Mouse (Mus musculus): ENCODE results near the gene Trim27. TPM values are rescaled to one million over a fixed set of nuclear protein-coding genes. Genes with fewer than 3 reads are reported as not detected.

Gene Trim27
- total RNA-seq, 2 experiments from 2014 or later = 26.9 to 33.6 TPM

DNA sequence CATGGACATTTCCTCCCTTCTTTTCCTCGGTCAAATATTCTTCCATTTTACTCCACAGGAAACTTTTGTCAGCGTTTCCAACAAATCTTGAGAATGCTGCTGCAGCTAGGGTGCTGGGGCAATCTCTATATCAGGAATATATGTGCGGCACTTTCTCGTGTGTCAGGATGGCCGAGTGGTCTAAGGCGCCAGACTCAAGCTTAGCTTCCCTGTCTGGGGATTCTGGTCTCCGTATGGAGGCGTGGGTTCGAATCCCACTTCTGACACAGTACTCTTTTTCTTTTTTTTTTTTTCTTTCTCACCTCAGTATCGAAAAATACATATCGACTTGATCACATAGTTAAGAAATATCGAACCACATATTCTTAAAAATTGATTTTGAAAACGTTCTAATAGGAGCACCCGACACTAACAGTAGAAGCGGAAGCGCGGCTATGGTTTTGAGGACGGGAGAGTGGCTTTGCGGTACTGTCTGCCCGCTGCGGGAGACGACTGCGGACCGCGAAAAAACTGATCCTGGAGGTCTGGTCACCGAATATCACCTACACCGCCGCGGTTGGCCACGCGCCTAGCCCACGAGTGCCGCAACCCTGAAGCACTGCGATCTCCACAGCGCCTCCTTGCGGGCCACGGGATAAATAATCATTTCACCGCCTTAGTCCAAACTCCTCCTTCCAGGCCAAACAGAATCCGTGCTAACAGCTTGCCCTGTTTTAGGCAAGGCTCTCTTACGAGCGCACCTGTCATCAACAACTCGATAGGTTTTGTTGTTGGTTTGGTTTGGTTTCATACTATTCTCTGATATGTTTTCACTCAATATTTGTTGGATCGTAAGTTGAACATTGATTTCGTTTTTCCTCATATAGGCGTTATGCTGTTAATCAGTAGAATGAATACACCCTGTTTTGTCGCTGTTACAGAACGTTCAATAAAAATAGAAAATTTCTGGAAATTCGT is 21.1 kb downstream of the Trim27 start:
- DNase-seq = peak; percentile 95
- intact Hi-C loops (cut with DNase I) = loop anchor here (1.0 to 2.0 kb wide), 4 partner anchors 18 to 74 kb away; no protein-coding TSS in a partner anchor

DNA sequence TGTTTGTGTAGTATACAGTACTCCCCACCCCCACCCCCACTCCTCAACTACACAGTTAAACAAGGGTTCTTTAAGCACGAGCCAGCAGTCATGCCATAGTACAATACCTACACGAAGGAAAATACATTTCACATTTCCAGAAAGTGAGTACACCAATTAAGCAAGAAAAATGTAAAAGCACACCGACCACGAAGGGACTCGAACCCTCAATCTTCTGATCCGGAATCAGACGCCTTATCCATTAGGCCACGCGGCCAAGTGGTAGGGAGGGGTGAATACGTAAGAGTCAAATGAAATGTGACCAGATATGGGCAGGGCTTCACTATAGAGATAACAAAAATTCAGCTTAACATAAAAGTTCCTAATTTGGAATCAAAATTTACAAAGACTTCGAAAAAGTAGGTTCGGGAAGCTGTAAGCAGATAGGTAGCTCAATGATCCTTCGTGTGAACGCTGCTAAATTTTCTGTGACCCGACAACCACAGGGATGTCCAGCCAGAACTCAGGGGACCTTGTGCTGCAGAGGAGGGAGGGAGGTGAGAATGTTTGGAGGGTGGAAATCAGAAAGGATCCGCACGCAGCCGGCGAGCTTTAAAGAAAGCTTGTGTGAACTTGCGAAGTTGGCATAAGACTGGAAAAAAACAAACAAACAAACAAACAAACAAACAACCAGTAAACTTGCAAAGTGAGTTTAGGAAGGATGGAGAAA is 36.2 kb downstream of the Trim27 start:
- peak; percentile 40 to 58 for DNase-seq
- intact Hi-C loops (cut with DNase I) = loop anchor here (5.0 kb wide), 1 partner anchor 112 kb away; no protein-coding TSS in a partner anchor

DNA sequence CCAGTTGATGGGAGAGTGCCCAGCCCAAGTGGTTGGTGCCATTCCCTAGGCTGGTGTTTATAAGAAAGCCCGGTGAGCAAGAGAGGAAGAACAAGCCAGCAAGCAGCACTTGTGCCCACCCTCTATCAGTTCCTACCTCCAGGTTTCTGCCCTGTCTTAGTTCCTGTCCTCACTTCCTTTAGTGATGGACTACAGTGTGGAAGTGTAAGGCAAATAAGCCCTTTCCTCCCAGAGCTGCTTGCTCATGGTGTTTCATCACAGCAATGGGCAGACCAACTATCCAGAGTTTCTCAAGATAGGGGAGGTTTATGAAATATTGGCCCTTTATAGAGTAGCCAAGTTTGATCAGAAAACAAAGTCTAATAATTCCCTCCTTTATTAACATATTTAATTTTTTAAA is 37.5 kb downstream of the Trim27 start:
- intact Hi-C loops (cut with DNase I) = loop anchor here (5.0 kb wide), 1 partner anchor 111 kb away; no protein-coding TSS in a partner anchor
- DNase-seq = no peak

DNA sequence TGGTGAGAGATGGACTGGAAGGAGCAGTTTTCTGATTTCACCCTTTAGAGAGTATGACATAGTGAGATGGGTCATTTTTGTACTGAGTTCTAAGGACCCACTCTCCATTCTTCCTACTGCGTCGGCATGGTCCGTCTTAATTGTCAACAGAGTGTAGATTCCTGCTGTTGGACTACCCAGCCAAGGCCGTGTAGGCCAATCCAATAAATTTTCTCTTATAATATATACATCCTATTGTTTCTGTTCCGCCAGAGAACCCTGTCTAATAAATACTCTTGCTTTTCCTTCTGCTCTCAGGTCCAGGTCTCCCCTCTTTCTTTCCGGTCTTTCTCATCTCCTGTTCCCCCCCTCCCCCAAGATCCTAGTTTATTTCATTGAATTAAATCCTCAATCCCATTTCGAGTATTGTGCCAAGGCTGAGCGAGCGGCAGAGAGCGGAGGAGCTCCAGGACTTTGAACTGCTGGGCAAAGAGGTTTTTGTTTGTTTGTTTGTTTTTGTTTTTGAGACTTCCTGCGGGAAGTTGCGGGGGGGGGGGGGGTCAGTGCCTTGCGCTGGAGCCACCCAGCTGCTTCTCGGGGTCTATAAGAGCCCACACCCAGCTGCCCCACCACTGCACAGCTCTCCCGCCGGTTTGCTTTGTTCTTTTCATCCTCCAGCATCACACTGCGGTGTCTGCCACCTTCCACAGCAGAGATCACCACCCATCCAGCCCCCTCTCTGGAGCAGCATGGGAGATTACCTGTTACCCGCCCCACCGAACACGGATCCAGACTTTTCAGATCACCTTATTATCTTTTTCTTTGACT is 42.6 kb downstream of the Trim27 start:
- DNase-seq = no peak

DNA sequence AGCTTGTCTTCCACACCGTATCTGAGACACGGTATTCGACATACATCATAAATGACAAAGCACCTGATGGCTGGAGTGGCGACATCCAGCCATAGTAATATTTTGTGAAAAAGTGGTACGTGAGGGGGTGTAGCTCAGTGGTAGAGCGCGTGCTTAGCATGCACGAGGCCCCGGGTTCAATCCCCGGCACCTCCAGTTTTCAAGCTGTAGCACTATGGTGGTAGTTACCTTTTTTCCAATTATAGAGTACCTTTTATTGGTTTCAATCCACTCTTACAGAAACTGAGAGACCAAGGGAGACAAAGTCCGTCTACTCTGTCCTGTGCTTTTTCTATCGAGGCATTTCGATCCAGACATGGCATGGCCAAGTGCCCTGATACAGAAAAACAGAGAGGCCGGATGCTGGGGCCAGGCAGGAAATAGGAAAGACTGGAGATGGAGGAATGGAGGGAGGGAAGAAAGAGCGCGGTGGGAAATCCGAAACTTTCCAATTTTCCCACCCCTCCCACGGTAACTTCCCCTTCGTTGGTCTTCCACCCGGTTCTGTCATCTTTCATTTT is 43.3 kb downstream of the Trim27 start:
- intact Hi-C loops (cut with DNase I) = no loop called here
- peak; percentile 85 for DNase-seq

More for the DNA sequence above, 42.6 kb downstream of the Trim27 start:
- intact Hi-C loops (cut with DNase I) = no loop called here

DNA sequence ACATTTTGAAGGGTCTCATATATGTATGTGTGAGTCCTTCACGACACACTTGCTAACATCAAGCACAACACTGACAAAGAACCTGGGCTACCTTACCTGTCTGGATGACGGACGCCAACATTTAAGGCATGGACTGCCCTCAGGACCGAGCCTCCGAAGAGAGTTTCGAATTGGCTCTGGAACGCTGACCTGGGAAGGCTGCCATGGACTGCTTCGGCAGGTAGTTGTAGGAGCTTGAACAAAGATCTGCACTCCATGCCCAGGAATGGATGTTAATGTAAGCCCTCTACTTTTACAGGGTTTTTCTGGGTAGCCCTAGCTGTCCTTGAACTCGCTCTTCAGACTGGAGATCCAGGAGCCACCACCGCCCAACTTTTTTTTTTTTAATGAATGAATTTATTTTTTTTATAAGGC is 44.0 kb downstream of the Trim27 start:
- intact Hi-C loops (cut with DNase I) = no loop called here
- DNase-seq = no peak

DNA sequence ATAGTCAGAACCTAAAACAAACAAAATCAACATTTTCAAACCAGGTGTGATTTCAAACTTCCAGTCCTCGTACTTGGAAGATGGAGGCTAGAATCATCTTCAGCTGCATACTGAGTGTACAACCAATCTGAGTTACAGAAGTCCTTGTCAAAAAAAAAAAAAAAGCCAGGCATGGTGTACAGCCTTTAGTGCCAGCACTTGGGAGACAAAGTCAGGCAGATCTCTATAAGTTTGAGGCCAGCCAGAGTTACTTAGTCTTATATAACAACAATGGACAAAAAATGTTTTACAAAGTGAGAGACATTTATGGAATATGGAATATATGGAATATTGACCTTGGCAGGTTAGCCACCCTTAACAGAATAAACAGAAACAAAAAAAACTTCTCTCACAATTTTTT is 45.1 kb downstream of the Trim27 start:
- intact Hi-C loops (cut with DNase I) = no loop called here
- DNase-seq = no peak

DNA sequence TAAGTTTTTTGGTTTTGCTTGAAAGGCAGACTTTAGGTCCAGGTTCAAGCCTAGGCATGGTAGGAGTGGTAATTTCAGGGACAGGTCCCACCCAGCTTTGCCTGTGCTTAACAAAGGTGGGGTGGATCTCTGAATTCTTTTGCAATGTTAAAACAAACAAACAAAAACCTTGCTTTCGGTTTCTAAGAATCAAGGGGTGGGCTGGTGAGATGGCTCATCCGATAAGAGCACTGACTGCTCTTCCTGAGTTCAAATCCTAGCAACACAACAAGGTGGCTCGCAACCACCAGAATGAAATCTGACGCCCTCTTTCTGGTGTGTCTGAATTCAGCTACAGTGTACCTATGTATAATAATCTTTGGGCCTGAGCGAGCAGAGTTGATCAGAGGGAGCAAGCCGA is 46.0 kb downstream of the Trim27 start:
- intact Hi-C loops (cut with DNase I) = no loop called here
- DNase-seq = no peak

DNA sequence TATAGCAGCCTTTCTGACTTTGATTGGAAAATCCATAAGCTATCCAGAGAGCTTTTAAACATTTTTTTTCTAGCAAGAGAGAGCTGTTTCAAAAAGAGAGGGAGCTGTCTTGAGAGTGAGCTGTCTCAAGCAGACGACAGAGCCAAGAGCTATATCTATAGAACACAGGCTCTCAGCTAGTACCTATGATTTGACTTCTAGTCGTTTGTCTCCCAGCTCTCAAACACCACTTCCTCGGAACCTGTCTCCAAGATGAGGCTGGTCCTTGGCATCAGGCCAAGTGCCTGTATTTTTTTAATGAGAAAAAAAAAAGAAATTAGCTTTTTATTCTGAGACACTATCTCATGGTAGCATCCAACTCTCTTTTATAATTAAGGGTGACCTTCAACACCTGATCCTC is 46.8 kb downstream of the Trim27 start:
- DNase-seq = no peak
- intact Hi-C loops (cut with DNase I) = no loop called here

DNA sequence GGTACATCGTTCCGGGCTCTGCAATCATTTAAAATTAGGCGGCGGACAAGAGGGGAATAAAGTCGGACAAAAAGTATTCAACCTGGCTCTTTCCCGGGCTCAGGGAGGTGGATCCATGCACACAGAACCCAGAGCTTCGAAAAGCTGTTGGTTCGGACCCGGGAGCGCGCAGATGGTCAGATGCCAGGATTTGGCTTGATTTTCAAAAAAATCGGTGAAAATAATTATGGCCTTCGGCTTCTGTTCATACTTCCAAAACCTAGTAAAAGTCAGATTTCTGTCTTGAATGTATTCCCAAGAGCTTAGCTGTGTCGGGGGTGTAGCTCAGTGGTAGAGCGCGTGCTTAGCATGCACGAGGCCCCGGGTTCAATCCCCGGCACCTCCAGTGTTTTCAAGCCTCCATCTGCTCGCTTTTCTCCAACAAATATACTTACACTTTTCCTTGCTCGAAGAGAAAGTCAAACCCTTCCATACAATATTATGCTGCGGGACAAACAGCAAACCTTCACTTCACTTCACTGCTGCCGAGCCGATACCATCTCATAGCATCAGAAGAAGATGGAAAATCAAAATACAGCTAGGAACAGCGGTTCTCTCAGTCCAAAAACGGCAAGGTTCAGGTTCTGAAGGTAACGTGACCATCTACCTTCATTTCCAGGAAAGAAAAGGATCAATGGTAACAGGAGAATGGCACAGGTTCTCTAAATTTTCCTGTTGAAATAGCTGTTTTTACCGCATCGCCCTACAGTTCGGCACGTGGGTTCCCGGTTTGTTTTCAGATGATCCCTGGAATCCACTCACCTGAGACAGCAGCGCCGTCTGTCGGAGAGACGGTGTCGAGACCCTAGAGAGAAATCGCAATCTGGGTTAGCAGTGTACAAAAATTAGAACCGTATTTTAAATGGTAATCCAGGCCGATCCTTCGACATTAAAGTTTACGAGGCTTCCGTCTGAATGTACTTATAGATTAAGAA is 54.8 kb downstream of the Trim27 start:
- intact Hi-C loops (cut with DNase I) = loop anchor here (1.0 to 5.0 kb wide), 4 partner anchors 34 to 93 kb away; no protein-coding TSS in a partner anchor
- peak; percentile 71 to 74 for DNase-seq

DNA sequence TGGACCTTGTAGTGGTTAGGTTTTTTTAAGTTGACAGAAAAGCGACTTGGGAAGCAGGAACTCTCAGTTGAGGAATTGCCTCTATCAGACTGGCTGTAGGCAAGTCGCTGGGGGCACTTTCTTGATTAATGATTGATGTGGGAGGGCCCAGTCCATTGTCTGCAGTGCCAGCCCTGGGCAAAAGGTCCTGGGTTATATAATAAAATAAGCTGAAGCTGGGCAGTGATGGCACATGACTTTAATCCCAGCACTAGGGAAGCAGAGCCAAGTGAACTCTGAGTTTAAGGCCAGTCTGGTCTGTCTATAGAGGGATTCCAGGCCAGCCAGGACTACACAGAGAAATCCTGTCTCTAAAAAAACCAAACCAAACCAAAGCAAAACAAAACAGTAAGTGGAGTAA is 57.5 kb downstream of the Trim27 start:
- intact Hi-C loops (cut with DNase I) = no loop called here
- DNase-seq = no peak

DNA sequence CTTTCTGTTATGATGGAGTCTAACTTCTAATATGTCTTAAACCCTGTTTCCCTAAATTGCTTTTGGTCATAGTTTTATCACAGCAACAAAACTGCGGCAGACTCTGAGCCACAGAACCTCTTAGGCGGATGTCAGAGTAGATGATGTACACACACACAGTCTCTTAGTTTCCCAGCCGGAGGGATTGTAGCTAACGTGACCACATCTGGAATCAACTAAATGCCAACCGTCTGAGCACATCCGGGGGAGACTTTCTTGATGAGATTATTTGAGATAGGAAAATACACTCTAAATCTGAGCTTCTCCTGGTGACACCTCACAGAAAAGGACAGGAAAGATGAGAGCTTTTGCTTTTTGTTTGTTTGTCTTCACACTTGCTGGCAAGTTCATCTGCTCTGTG is 57.9 kb downstream of the Trim27 start:
- intact Hi-C loops (cut with DNase I) = no loop called here
- DNase-seq = no peak

DNA sequence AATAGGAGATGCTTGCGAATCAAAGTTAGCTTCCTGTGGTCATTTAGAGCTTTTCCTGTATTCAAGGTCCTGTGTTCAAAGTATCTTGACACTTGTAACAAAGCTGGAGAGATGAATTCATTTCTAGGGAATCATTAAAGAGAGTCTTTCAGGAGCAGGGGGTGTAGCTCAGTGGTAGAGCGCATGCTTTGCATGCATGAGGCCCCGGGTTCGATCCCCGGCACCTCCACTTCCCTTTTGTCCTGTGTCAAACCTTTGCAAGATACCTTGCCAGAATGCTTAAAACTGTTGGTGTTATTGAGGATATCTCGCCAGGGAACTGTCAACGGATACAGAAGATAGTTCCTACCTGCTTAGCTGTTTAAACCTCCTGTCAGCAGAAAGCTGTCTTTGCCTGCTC is 61.5 kb downstream of the Trim27 start:
- intact Hi-C loops (cut with DNase I) = no loop called here
- no peak for DNase-seq

DNA sequence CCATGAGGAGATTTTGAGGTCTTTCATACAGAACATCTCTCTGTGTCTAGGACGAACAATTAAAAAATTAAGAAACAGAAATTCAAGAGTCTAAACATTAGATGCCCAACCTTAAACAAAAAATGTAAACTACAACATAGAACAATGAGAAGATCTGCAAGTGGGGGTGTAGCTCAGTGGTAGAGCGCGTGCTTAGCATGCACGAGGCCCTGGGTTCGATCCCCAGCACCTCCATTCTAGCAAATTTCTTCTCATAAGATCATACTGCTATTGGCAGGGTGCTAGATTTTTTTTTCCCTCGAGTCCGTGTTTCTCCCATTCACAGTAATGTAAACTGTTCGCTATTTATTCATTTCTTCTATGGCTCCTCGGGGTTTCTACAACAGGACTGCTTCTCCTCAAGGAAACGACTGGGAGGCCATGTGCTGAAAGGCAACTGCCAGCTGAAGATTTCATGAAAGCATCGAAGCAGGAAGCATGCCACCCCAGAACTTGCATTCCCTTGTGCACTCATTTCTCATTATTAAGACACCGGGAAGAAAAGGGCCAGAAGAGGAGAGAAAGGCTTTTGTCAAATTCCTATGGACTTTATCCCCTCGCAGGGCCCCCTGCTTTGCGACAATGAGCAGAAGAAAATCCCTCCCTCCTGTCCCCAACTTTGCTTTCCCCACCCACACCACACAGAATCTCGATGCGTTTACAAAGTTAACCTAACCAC is 63.3 kb downstream of the Trim27 start:
- intact Hi-C loops (cut with DNase I) = no loop called here
- DNase-seq = no peak

DNA sequence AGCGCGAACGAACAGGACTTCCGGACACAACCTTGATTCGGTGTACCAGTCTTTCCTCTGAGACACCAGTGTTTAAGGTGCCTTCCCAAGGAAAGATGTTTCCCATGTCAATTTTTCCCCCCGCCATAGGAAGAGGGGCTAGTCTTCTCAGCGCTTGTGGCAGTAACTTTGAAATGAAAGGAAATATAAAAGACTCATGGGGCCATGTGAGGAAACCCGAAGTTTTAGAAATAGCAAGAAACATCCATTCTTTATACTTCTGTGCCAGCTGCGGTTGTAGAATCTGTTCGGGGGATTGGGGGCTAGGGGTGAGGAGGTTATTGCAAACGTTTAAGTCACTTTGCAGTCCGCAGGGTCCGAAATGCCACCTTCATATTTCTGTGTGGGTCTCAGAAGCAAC is 64.0 kb downstream of the Trim27 start:
- intact Hi-C loops (cut with DNase I) = no loop called here
- DNase-seq = no peak

DNA sequence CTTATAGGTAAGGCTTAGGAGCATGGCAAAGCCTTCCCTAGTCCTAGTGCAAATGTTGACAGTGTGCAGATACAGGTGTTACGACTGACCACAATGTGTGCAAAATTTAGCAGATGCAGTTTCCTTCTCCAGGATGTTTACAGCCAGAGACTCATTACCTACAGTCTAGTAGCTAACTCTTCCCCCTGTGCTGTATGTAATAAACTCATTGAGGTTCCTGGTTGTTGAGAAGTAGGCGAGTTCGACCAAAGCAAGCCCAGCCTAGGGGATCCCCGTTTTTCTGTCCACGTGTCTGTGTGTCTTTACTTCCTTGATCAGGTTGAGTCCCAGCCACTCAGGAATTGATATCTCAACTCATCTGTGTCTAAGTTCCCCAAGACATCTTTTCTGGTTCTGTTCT is 64.8 kb downstream of the Trim27 start:
- DNase-seq = no peak
- intact Hi-C loops (cut with DNase I) = no loop called here

Measured in heart, postnatal 10 days (tissue).